Mouse (Mus musculus) adrenal gland, postnatal 14 days (tissue): ENCODE measurements around the gene Rnf145. TPM values are rescaled to one million over a fixed set of nuclear protein-coding genes. Genes with fewer than 3 reads are reported as not detected.

Source experiments
- DNase-seq: peaks from one replicate; pipeline ENCODE4 v3.0.0; 2021; ENCODE audit warnings: mixed read lengths
- total RNA-seq: library from RNA; stranded (reverse); gene quantifications from 2 replicates; pipeline ENCODE4 v1.2.3, GENCODE M21; 2021

The Rnf145 gene
- total RNA-seq, 1 experiment from 2014 or later, result 62.1 TPM

GRCm38 (mm10) chr11:44534999-44535750 is 16.4 kb downstream of the Rnf145 start:
- no peak for DNase-seq

- no peak for DNase-seq
Measured at GRCm38 (mm10) chr11:44537403-44537802, 18.6 kb downstream of the Rnf145 start.

GRCm38 (mm10) chr11:44538101-44538500 is 19.3 kb downstream of the Rnf145 start:
- DNase-seq, result no peak

GRCm38 (mm10) chr11:44538501-44539290 is 19.9 kb downstream of the Rnf145 start:
- no peak for DNase-seq

- no peak for DNase-seq
Measured at GRCm38 (mm10) chr11:44539291-44539930, 20.6 kb downstream of the Rnf145 start.

GRCm38 (mm10) chr11:44540243-44540642 is 21.5 kb downstream of the Rnf145 start:
- DNase-seq, result no peak

GRCm38 (mm10) chr11:44541280-44541679 is 22.5 kb downstream of the Rnf145 start:
- DNase-seq, result no peak

GRCm38 (mm10) chr11:44541813-44542212 is 23.0 kb downstream of the Rnf145 start:
- DNase-seq, result no peak

GRCm38 (mm10) chr11:44543593-44543992 is 24.8 kb downstream of the Rnf145 start:
- DNase-seq, result no peak

- DNase-seq, result no peak
Measured at GRCm38 (mm10) chr11:44543996-44544395, 25.2 kb downstream of the Rnf145 start.

- no peak for DNase-seq
Measured at GRCm38 (mm10) chr11:44545181-44545580, 26.4 kb downstream of the Rnf145 start.

GRCm38 (mm10) chr11:44546250-44546649 is 27.5 kb downstream of the Rnf145 start:
- no peak for DNase-seq

- DNase-seq, result no peak
Measured at GRCm38 (mm10) chr11:44547651-44548196, 29.0 kb downstream of the Rnf145 start.

- no peak for DNase-seq
Measured at GRCm38 (mm10) chr11:44548816-44549215, 30.1 kb downstream of the Rnf145 start.

GRCm38 (mm10) chr11:44549511-44550278 is 30.9 kb downstream of the Rnf145 start:
- DNase-seq, result no peak

- DNase-seq, result no peak
Measured at GRCm38 (mm10) chr11:44550996-44551395, 32.2 kb downstream of the Rnf145 start.

- no peak for DNase-seq
Measured at GRCm38 (mm10) chr11:44554339-44554738, 35.6 kb downstream of the Rnf145 start.

GRCm38 (mm10) chr11:44558521-44558920 is 39.8 kb downstream of the Rnf145 start:
- peak; percentile 44 for DNase-seq

GRCm38 (mm10) chr11:44559466-44559865 is 40.7 kb downstream of the Rnf145 start:
- DNase-seq, result no peak

GRCm38 (mm10) chr11:44560396-44560795 is 41.6 kb downstream of the Rnf145 start:
- DNase-seq, result no peak

- DNase-seq, result no peak
Measured at GRCm38 (mm10) chr11:44561476-44562015, 42.8 kb downstream of the Rnf145 start.
